Mouse (Mus musculus): ENCODE results near the gene Trib3. TPM values are rescaled to one million over a fixed set of nuclear protein-coding genes. Genes with fewer than 3 reads are reported as not detected.
A peak's percentile ranks its signal among the peaks of the same experiment; 100 is the strongest.

The Trib3 gene
- 1.1 and 2.1 TPM in 2 replicates for polyA plus RNA-seq (2015; fragmentation: Nextera tagmentation; extraction: Ambion mirVana)

GRCm38 (mm10) chr2:152343329-152344213 is at the start of gene Trib3:
Trib3 (minus strand) TSS chr2:152344032.
- peak; percentile 89 for ATAC-seq (ENCODE audit: low read depth)
- H3K4me2 ChIP-seq = peak within 1 kb of the TSS; percentile 84
- peak within 1 kb of the TSS; percentile 51 for H3K4me3 ChIP-seq
- no peaks in the 10 kb centered on the region for H3K9me3 ChIP-seq
- no peaks in the 10 kb centered on the region for H3K36me3 ChIP-seq
- WGBS = under 1% methylated on average over 50 of the region's 52 CpGs
- H3K9ac ChIP-seq = peak within 1 kb of the TSS; percentile 71
- peaks cover 15% of the 10 kb centered on the region for H3K27me3 ChIP-seq
- H3K27ac ChIP-seq (replicated peaks) = peak within 1 kb of the TSS; percentile 56; the same call in 1 of the 2 replicates
- peaks cover 20% of the 10 kb centered on the region for H3K4me1 ChIP-seq (replicated peaks)

GRCm38 (mm10) chr2:152393225-152394017 is 49.6 kb upstream of the Trib3 start:
- 0 out of 2 replicates have a peak overlapping the region, but pooled peaks have one; percentile 7 for H3K27ac ChIP-seq (replicated peaks)
- peaks cover 32% of the 10 kb centered on the region for H3K4me1 ChIP-seq (replicated peaks)
- no peaks in the 10 kb centered on the region for H3K9me3 ChIP-seq
- peak overlapping the region; percentile 98 for H3K4me2 ChIP-seq
- peaks cover 14% of the 10 kb centered on the region for H3K36me3 ChIP-seq
- peak overlapping the region; percentile 84 for H3K4me3 ChIP-seq
- H3K27me3 ChIP-seq = no peaks in the 10 kb centered on the region
- ATAC-seq (ENCODE audit: low read depth) = no peak
- peak overlapping the region; percentile 39 for H3K9ac ChIP-seq
- 57% methylated on average over 9 of the region's 9 CpGs for WGBS

- no peak for ATAC-seq (ENCODE audit: low read depth)
- 27% methylated on average over 3 of the region's 3 CpGs for WGBS
- no peak overlapping the region for H3K27ac ChIP-seq (replicated peaks)
Observed at GRCm38 (mm10) chr2:152392786-152393185, 49.0 kb upstream of the Trib3 start.

GRCm38 (mm10) chr2:152384191-152384590 is 40.4 kb upstream of the Trib3 start:
- no peak overlapping the region for H3K9ac ChIP-seq
- ATAC-seq (ENCODE audit: low read depth) = no peak
- H3K27ac ChIP-seq (replicated peaks) = no peak overlapping the region
- H3K36me3 ChIP-seq = no peaks in the 10 kb centered on the region
- no peaks in the 10 kb centered on the region for H3K9me3 ChIP-seq
- no peaks in the 10 kb centered on the region for H3K4me1 ChIP-seq (replicated peaks)
- H3K4me3 ChIP-seq = no peak overlapping the region
- no peaks in the 10 kb centered on the region for H3K27me3 ChIP-seq
- WGBS = 87% methylated on average over 4 of the region's 4 CpGs
- no peak overlapping the region for H3K4me2 ChIP-seq

More at GRCm38 (mm10) chr2:152392786-152393185, 49.0 kb upstream of the Trib3 start:
- no peaks in the 10 kb centered on the region for H3K9me3 ChIP-seq
- H3K9ac ChIP-seq = no peak overlapping the region
- peaks cover 14% of the 10 kb centered on the region for H3K36me3 ChIP-seq
- H3K4me3 ChIP-seq = no peak overlapping the region
- no peaks in the 10 kb centered on the region for H3K27me3 ChIP-seq
- H3K4me2 ChIP-seq = peak overlapping the region; percentile 98; the same call in 1 of the 2 replicates
- peaks cover 32% of the 10 kb centered on the region for H3K4me1 ChIP-seq (replicated peaks)

GRCm38 (mm10) chr2:152376345-152376741 is 32.5 kb upstream of the Trib3 start, which contains the start of gene Nrsn2:
Nrsn2 (minus strand) TSS chr2:152376638.
- H3K36me3 ChIP-seq = no peaks in the 10 kb centered on the region
- peak; percentile 87 for ATAC-seq (ENCODE audit: low read depth)
- WGBS = 1% methylated on average over 16 of the region's 16 CpGs

GRCm38 (mm10) chr2:152375652-152376344 is 32.0 kb upstream of the Trib3 start:
- Histone ChIP-seq H3K27me3 (no peaks in the 10 kb centered on the region), H3K4me1 (replicated peaks) (peaks cover 26% of the 10 kb centered on the region), H3K4me3 (peak overlapping the region; percentile 40), H3K9me3 (no peaks in the 10 kb centered on the region), H3K36me3 (no peaks in the 10 kb centered on the region), H3K9ac (peak overlapping the region; percentile 68), H3K4me2 (peak overlapping the region; percentile 59), H3K27ac (replicated peaks) (peak overlapping the region; percentile 94)
- ATAC-seq (ENCODE audit: low read depth) = peak; percentile 91
- WGBS = 2% methylated on average over 21 of the region's 21 CpGs

More at GRCm38 (mm10) chr2:152376345-152376741, 32.5 kb upstream of the Trib3 start, which contains the start of gene Nrsn2:
- Histone ChIP-seq H3K4me1 (replicated peaks) (peaks cover 26% of the 10 kb centered on the region), H3K9me3 (no peaks in the 10 kb centered on the region), H3K27ac (replicated peaks) (peak within 1 kb of the TSS; percentile 94), H3K4me2 (peak within 1 kb of the TSS; percentile 59), H3K27me3 (no peaks in the 10 kb centered on the region), H3K9ac (peak within 1 kb of the TSS; percentile 68), H3K4me3 (peak within 1 kb of the TSS; percentile 40)

- 79% methylated on average over 9 of the region's 9 CpGs for WGBS
- H3K4me3 ChIP-seq = no peak overlapping the region
- H3K27ac ChIP-seq (replicated peaks) = no peak overlapping the region
- H3K36me3 ChIP-seq = no peaks in the 10 kb centered on the region
- ATAC-seq (ENCODE audit: low read depth) = no peak
- H3K4me2 ChIP-seq = no peak overlapping the region
- H3K27me3 ChIP-seq = no peaks in the 10 kb centered on the region
- H3K4me1 ChIP-seq (replicated peaks) = peaks cover 26% of the 10 kb centered on the region
- H3K9me3 ChIP-seq = no peaks in the 10 kb centered on the region
- no peak overlapping the region for H3K9ac ChIP-seq
Observed at GRCm38 (mm10) chr2:152373547-152373946, 29.7 kb upstream of the Trib3 start.

- Histone ChIP-seq H3K4me1 (replicated peaks) (peaks cover 26% of the 10 kb centered on the region), H3K27ac (replicated peaks) (no peak overlapping the region), H3K9ac (no peak overlapping the region), H3K4me3 (no peak overlapping the region), H3K27me3 (no peaks in the 10 kb centered on the region), H3K4me2 (no peak overlapping the region), H3K9me3 (no peaks in the 10 kb centered on the region), H3K36me3 (no peaks in the 10 kb centered on the region)
- 75% methylated on average over 4 of the region's 4 CpGs for WGBS
- no peak for ATAC-seq (ENCODE audit: low read depth)
Observed at GRCm38 (mm10) chr2:152372661-152373060, 28.8 kb upstream of the Trib3 start.

- no peak overlapping the region for H3K4me3 ChIP-seq
- H3K4me2 ChIP-seq = no peak overlapping the region
- peaks cover 26% of the 10 kb centered on the region for H3K4me1 ChIP-seq (replicated peaks)
- H3K27me3 ChIP-seq = no peaks in the 10 kb centered on the region
- no peak overlapping the region for H3K9ac ChIP-seq
- no peaks in the 10 kb centered on the region for H3K36me3 ChIP-seq
- no peaks in the 10 kb centered on the region for H3K9me3 ChIP-seq
- 87% methylated on average over 7 of the region's 7 CpGs for WGBS
- H3K27ac ChIP-seq (replicated peaks) = no peak overlapping the region
- no peak for ATAC-seq (ENCODE audit: low read depth)
Observed at GRCm38 (mm10) chr2:152372104-152372503, 28.3 kb upstream of the Trib3 start.

GRCm38 (mm10) chr2:152368532-152369140 is 24.8 kb upstream of the Trib3 start:
- Histone ChIP-seq H3K4me2 (no peak overlapping the region; the same call in 1 of the 2 replicates), H3K4me3 (no peak overlapping the region), H3K9me3 (no peaks in the 10 kb centered on the region), H3K4me1 (replicated peaks) (peaks cover 3% of the 10 kb centered on the region; the same call in 1 of the 2 replicates), H3K27me3 (no peaks in the 10 kb centered on the region), H3K36me3 (no peaks in the 10 kb centered on the region), H3K9ac (no peak overlapping the region), H3K27ac (replicated peaks) (no peak overlapping the region)
- peak; percentile 29; the same call in 1 of the 2 replicates for ATAC-seq (ENCODE audit: low read depth)
- 33% methylated on average over 14 of the region's 14 CpGs for WGBS

DNA sequence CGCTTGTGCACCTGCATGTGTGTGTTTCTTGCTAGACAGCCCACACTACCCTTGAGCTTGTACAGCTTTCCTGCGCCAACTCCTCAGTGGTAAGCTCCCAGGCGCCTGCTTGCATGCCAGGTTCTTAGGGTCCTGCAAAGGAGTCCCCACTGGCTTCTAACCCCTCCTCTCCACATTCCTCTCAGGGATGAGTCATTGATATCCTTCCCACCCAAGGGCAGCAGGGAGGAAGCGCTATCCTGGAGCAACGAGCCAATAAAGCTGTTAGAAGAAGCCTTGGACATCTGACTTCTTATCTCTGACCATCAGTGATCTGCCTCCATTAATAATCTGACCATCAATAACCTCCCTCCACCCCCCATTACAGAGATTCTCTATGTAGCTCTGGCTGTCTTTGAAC is 24.1 kb upstream of the Trib3 start:
- no peaks in the 10 kb centered on the region for H3K27me3 ChIP-seq
- 82% methylated on average over 5 of the region's 5 CpGs for WGBS
- no peak overlapping the region for H3K4me3 ChIP-seq
- peaks cover 5% of the 10 kb centered on the region; the same call in 1 of the 2 replicates for H3K4me1 ChIP-seq (replicated peaks)
- H3K9me3 ChIP-seq = no peaks in the 10 kb centered on the region
- H3K36me3 ChIP-seq = no peaks in the 10 kb centered on the region
- no peak for ATAC-seq (ENCODE audit: low read depth)
- no peak overlapping the region for H3K9ac ChIP-seq
- H3K27ac ChIP-seq (replicated peaks) = no peak overlapping the region
- H3K4me2 ChIP-seq = no peak overlapping the region
